Mouse (Mus musculus) adrenal gland, adult 2 months (tissue): ENCODE results near the gene Zdhhc13. TPM values are rescaled to one million over a fixed set of nuclear protein-coding genes. Genes with fewer than 3 reads are reported as not detected.
A peak's percentile ranks its signal among the peaks of the same experiment; 100 is the strongest.

Source experiments
- DNase-seq: peaks from one replicate; pipeline ENCODE4 v3.0.0; 2021
- polyA plus RNA-seq: library from polyadenylated mRNA; depleted of rRNA; stranded (reverse); fragments of >200 nt; gene quantifications from 2 replicates; pipeline ENCODE4 v1.2.3, GENCODE M21; 2012
- total RNA-seq, 2 experiments: library from RNA; stranded (reverse); gene quantifications; 2 replicates each; pipeline ENCODE4 v1.2.3; 2021

Gene Zdhhc13
- total and polyA plus RNA-seq, 3 experiments, result 1.5 to 10.5 (median 7.0) TPM

DNA sequence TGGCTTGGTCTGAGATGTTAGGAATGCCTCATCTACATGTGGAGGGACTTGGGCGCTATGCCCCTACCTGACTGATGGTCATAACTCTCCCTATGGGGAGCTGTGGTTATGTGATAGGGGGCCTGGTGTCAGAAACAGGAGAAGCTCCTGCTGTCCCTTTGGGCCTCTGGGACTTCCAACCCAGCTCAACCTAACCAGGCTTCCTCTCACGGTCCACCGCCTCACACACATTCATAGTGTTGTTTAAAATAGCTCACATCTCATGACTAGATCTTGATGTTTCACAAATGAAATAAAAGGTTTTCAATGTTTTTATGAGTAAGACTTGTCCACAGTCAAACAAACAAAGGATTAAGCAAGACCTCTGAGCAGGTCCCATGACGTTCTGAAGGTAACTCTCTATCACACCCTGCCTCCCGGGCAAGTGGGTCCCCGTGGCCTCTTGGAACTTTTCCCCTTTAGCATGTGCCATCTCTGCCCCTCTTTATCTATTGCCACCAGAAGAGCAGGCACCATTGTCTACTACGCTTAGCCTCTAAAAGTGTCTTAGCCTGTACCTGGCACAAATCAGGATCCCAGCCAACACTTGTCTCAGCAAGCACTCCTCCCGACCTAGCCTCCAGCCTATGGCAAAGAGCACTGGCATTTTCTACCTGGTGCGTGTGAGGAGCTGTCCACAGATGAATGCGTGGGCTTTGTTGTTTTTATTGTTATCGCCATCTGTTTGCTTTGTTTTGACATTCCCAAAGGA is 3.9 kb upstream of the Zdhhc13 start:
- DNase-seq, result no peak

DNA sequence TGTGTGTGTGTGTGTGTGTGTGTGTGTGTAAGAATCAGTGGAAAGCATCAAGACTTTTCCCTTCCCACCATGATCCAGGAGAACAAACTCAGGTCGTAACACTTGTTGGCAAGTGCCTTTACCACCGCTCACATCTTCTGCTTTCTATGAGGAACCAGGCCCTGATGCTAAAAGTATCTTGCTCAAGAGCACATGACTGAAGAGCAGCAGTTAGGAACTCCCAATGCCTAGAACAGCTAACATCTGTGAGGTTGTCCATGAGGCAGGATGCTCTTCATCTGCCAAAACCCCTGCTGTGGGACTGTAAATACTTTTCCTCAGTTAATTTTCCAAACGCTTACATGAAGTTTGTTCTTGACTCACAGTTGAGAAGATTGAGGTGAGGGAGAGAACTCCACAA is 455 bp upstream of the Zdhhc13 start:
- no peak for DNase-seq

DNA sequence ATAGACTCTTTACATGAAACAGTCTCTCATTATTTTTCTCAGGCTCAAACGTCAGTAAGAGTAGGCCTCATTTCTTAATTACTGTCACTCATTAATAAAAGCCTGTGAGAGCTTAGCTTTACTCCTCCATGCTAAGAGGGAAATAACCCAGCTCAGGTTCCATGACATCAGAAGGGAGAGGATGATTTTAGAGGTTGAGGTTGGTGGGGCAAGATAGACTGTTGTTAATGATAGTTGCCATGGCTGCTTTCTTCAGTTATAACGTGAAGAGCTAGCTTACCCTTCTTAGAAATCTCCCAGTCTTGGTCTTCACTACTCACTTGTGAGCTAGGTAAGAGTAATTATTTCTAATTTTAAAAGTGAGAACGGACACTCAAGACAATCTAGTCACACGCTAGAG is 1.3 kb downstream of the Zdhhc13 start:
- DNase-seq, result no peak

DNA sequence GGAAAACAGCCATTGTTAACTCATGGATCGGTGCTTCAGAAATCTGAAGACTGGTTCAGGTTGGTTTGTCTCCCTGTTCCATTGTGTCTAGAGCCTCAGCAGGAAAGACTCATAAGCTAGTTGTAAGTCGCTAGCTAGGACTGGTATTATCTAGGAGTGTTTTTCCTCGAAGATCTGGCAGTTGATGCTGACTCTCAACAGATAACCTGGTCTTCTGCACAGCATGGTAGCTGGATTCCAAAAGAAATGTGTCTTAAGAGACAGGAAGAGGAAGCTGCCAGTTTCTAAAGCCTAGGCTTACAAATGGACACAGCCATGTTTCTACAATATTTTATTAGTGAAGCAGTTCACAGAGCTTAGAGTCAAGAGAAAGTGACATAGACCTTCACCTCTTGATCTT is 2.6 kb downstream of the Zdhhc13 start:
- DNase-seq, result no peak

DNA sequence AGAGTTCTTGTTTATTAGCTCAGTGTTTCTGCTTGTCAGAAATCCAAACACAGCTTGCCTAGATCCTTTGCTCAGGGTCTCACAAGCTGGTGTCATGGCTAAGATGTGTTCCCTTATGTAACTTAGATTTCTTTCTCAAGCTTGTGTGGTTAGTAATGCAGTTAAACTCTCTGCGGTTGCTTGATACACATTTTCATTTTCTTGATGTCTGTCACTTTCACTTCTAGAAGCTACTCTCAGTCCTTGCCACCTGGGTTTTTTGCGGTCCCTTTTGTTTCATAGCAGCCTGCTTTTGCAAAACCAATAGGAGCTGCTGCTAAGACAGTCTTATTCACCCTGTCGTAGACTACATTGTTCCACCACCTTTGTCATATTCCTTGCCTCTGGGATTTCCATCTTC is 6.3 kb downstream of the Zdhhc13 start:
- no peak for DNase-seq

DNA sequence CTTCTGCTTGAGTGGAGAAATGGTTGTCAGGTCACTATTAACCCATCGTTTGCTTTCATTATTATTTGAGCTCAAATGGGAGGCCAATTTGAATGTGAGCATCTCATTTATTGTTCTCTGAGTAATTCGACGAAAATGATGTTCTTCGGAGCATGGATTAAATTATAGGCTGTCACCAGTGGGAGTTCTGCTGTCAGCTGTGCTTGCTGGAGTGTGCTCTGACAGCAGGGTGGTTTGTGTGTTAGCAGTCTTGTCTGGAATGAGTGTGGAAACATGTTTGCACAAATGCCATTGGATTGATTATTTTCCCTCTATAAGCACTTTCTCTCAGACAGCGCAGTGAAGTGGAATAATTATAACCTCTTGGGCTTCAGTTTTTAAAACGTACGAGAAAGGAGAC is 14.6 kb downstream of the Zdhhc13 start:
- no peak for DNase-seq

DNA sequence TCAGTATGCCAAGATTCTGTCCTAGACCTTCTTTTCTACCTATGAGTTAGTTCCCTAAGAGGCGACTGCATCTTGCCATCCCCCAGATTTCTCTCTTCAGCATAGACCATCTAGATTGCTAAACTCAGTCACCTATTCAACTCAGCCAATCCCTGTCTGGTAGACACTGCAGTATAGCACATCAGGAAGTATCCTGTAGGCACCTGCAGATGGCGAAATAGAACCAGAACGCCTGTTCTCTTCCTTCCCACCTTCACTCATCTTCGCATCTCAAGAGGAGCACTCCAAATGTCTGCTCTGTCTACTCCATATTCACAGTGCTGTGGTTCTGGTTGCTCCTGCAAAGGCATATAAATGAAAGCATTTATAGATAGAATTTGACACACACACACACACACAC is 17.8 kb downstream of the Zdhhc13 start:
- DNase-seq, result no peak

DNA sequence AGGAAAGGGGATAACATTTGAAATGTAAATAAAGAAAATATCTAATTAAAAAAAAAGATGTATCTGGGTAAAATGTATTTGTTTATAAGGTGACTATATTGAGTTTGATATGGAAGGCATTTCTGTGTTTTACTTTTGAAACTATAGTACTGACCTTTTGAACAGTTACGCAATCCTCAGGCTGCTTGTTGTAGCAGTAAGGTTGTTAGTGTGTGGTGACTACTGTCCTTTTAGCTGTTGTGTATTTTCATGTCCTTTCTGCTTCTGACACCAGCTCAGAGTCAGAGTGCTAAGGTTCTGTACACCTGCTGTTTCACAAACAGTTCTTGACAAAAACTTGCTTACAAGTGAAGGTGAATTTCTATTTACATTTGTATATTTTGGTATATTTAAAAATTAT is 21.8 kb downstream of the Zdhhc13 start:
- DNase-seq, result no peak

DNA sequence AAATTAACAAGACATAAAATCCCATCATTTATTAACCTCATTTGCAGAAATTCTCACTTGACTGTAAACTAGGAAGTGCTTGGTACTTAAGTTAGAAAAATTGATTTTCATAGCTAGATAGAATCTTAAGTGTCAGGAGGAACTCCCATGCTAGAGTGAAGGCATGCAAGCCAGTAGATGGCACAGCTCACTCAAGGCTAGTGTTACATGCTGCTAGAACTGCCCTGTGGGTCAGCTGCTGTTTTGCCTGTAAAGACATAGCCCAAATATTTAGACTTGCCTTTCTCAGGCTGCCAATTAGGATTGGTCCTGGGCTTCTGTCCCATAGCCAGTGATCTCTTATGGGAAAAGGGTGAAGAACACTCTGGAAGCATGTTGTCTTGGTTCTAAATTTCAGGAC is 23.6 kb downstream of the Zdhhc13 start:
- DNase-seq, result no peak

DNA sequence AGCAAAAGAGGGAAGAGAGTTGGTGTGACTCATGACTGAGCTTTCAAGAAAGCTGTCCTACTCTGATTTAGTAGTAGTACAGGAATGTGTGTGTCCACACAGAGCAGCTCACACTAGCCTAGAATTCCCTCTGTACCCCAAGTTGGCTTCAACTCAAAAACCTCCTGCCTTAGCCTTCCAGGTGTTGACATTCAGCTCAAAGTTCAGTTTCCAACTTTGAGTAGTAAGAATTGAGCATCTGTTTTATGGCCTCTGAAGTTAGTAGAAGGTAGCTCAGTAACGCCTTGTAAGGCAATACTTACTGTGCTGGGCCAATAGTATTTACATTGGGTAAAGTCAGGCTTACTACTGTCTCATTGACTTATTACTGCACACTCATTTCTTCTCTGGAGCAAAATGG is 24.8 kb downstream of the Zdhhc13 start:
- DNase-seq, result no peak

DNA sequence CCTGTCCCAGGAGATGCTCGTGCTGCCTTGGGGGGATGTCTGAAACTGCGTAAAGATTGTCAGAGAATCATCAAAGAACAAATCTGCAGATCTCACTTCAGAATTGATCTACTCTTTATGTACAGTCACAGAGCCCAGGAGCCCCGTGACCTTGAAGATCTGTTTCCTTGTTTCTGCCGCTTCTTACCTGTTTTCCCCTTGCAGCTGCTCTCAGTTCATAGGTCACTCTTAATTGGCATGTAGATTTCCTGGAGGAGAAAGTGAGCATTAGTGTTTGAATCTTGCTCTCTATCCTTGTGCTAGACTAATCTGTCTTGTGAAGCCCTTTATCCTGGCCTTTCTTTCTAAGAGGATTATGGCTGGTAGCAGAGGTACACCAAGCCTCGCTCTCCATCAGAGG is 32.9 kb downstream of the Zdhhc13 start:
- DNase-seq, result no peak

DNA sequence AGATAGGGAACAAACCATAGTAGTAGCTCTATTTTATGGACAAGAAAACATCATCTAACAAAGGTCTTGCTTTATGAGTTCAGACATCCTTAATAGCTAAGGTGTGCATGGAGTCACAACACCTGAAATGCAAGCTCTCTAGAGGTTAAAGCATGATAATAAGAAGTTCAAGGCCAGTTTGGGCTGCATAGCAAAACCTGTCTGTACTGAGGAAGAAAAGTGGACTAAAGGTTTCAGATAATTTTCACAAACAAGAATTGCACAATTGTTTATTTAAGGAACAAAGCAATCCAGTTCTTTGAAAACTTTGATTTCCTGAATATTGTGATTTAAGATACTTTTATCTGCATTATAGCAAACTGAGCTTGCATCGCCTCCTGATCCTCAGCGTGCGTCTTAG is 34.8 kb downstream of the Zdhhc13 start:
- no peak for DNase-seq

DNA sequence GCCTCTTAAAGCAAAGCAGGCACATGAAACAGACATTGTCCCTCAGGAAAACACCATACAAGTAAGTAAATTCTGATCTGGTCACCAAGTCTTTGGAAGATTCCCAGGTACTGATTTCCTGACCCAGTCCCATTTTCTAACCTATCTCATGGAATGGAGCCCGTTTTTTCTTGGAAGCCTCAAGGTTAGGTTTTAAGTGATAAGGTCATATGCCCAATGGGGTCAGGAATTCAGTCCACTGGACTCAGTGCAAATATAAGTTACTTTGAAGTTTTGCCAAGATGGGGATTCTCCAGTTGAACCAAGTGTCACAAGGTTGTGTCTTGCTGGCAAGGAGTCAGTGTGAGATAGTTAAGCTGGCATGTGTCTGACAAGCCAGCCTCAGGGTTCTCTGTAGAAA is 35.9 kb downstream of the Zdhhc13 start:
- DNase-seq, result peak; percentile 40

DNA sequence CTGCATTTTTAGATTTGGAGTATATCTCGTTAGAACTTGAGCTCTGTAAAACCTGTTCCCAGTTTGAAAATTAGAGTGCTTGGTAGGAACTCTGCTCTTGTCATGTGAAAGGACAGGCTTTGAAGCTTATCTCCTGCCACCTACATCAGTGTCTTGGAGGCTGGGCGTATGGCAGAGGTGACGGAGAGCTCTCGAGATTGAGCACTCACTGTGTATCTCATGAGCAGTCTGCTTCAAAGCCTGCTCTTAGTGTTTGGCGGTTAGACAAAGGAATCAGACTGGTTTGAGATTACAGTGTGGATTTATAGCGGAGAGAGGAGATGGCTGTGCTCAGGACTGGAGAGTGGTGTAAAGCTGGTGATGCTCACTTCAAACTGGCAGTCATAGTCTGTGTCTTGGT is 36.4 kb downstream of the Zdhhc13 start:
- DNase-seq, result no peak

DNA sequence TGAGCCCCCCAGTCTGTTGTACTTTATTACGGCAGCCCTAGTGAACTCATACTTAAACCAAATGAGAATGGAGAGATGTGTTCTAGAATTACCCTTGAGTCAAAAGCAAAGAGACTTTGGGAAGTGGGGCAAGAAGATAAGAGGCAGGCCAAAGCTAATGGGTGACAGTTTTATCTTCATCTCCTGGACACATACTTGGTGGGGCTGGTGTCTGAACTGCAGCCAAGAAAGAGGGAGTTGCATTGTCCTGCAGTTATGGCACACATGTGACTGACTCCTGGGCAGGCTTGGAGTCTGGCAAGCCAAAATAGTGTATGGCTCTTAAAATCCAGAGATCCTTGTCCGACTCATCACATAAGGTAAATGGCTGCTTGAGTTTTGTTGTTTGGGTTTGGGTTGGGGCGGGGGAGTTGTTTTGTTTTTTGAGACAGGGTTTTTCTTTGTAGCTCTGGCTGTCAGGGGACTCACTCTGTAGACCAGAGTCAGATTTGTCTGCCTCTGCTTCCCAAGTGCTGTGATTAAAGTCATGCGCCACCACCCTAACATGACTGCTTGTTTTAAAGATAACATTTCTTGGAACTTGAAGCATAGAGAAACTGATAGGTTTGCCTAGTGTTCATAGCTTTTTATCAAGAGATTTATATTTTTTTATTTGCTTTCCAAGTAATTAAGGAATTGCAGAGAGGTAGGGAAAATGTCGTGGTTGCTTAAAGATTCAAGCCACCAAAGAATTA is 40.5 kb downstream of the Zdhhc13 start:
- no peak for DNase-seq

DNA sequence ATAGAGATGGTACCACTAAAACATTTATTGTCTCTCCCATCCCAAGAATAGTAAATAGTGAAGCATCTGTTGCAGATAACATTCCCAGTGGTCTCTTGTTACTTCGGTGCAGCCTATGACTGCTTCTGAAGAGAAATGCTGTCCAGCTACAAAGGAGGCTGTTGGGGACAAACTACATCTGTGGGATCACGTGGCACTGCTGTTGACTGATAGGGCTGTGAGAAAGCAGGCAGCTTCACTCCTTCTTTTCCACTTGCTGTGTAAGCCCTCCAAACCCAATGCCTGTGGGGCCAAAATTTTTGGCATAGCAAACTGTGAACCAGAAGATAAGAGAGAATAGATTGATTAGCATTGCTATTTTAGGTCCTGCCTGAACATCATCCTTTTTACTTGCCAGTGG is 41.6 kb downstream of the Zdhhc13 start:
- DNase-seq, result no peak

DNA sequence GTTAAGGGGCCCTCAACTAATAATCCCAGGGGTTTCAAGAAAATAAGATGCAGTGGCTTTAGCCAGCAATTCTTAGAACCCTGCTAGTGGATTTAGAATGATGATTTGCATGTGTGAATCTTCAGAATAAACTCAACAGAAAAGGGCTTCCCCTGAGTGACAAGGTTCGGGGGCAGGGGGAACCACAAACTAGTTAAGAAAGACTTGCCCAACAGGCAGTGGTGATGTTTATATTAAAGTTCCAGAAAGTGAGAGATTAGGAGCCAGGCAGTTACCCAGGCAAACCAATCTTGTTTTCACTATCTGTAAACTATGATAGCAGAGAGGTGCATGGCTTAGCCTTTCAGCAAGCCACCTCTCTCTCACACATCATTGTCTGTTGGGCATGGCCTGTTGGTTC is 43.9 kb downstream of the Zdhhc13 start:
- DNase-seq, result no peak

DNA sequence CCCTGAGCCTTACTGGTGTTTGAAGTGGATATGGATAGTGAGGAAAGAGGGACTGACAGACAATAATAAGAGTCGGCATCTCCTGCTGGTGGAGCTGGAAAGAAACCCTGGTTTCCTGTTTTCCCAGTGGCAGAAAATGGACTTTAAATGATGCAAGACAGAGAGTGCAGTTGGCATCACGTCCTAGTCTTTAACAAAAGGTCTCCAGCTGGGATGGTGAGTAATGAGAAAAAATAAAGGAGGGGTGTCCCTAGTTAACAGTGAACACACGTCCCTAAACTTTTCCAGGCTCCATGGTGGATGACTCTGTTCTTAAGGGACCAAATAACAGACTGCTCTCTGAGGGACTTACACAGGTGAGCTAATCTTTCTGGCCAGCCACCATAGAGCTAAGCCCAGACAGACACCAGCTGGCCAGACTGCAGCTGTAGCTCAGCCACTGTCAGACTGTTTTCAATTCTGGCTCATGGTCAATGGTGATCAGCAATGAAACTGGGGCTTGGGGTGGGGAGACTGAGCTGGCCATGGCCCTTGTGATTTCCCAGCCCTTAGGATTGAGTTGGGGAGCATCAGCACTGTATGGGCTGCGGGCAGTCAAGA is 45.7 kb downstream of the Zdhhc13 start:
- no peak for DNase-seq

DNA sequence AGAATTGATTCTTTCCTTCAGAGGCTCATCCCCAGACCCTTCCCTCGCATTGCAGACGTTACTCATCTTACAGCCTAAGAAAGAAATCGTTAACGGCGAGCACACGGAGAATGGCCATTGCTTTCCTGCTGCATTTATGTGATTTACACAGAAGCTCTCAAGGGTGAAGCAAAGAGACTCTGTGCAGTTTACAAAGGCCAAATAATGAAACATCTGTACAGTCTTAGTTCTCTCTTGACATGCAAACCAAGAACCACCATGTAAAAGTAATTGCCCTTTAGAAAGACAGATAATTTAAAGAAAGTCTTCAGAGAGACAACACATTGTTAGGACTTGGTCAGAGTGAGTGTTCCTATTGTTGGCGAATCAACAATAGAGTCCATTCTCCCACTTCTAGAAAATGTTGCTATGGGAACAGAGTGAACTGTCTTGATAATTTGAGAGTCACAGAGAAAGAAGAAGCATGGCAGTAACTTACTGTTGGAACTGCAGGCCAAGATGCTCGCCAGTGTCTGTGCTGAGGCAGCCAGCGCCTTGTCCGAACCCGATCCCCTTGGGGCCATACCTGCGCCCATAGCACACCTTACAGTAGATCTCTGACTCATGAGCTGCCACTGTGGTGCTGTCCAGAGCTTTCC is 46.3 kb downstream of the Zdhhc13 start:
- no peak for DNase-seq

DNA sequence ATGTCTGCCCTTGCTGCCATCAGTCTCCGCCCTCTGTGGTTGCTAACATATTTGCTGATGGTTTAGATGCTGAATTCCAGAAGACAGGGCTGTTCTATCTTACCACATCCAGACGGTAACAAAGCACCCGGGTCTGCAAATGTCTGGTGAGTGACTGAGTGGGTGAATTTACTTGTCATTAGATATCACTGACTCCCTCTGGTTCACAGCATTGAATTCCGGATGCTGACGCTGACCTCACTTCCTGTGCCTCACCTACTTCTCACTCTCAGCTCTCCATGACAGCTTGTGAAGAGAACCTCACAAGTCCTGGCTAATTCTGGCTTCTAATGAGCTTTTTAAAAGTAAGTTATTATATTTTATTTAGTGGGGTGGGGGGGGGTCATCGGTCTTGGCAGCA is 48.1 kb downstream of the Zdhhc13 start:
- no peak for DNase-seq

DNA sequence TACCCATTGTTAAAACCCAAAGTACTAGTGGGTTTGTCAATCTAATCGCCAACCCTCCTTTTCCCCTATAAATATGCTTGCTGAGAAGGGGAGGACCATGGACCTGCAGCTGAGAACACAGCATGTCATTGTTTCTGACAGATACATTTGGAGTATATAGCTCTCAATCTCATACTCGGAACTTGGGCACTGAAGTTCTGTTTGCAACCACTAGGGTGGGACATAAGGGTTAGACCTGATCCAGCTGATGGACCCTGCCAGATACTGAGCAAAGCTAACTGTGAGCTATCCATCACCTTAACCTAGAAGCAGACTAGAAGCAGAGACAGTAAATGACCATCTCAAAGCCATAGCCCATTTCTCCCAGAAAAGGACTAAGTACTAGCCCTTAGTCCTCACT is 49.6 kb downstream of the Zdhhc13 start:
- no peak for DNase-seq

DNA sequence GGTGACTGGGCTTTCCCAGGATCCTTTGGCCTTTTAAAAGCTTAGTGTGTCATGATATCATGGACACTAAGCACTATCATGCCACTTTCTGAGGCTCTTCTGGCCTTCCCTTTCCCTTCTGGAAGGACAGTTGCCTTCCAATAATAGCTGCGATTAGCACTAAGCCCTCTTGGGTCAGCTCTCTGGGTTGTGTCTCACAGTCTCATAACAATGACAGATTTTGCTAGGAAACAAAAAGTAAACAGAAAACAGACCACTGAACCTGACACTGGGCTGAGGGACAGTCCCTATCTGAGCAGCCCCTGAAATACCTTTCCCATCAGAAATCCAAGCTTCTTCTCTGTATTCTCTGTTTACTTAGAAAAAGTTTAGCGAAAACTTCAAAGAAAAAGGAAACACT is 51.7 kb downstream of the Zdhhc13 start:
- DNase-seq, result no peak

DNA sequence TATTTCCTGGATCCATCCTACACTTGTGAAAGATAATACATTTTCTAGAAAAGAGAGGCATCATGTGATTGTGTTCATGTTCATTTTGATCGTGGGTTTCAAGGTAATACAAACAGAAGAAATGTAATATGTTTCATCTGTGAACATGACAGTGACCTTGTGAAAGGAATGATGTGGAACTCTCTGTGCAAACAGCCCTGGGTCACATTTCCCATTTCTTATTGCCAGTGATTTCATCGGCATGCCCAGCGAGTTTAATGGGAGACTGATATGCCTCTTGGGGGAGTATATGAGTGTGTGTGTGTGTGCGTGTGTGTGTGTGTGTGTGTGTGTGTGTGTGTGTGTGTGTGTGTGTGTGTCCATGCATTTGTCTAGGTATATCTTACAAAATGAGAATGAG is 52.7 kb downstream of the Zdhhc13 start:
- no peak for DNase-seq
